ENCODE assay signal across 23 mouse cellular contexts in the genomic region with DNA sequence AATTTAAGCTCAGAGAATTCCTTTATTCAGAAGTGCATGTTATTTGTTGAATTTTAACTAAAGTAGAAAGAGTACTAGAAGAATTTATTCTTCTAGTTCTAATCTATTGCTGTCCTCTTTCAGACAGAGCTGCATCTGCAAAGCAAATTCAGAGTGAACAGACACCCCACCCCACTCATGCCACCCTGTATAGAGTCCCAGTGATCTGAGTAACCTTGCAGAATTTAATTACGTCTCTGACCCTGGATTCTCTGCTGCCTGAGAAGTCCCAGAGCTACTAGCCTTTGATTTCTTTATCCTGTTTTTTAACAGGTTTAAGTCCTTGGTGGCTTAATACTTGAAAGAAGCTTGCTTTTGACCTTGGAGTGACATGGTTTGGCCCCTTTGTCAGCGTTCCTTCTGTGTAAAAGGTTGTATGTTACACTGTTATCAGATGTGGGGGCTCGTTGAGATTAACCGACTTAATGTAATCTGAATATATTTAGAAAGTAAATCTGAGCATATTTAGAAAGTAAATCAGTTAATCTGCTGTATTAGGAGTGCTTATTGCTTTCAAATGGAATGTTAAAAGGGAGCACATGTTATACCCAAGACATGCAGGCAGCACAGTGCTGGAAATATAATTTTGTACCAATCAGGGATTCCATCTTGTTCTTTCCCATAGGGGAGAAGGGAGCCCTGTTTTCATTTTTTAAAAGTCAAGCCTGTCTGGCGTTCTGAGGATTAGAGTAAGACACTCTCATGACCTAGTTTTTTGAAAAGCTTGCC.
A peak's percentile ranks its signal among the peaks of the same experiment; 100 is the strongest.
DNase-seq lines count a peak whose midpoint lies in the region; ATAC-seq and TF ChIP-seq lines count a peak whose summit lies in the region.
"Had no signal": no experiment of that assay in that cellular context is flagged by ENCODE, and none has a peak within 500 bp of the region (broad histone marks: within the 10 kb centered on the region; RNA-seq: fewer than 3 reads in every experiment).

No protein-coding gene starts in this region.

- ATAC-seq in midbrain, embryonic 14.5 days (ENCODE audit: low FRiP score, low TSS enrichment): no peak
- ATAC-seq in midbrain, postnatal 0 days (ENCODE audit: low FRiP score): no peak
- ATAC-seq: activated CD4-positive, CD25-positive, alpha-beta regulatory T cell, adult 4 months; forebrain, embryonic 14.5 days; hindbrain, postnatal 0 days; Patski had no signal

- H3K27me3 ChIP-seq in midbrain, embryonic 14.5 days (ENCODE audit: control insufficient read depth, insufficient read depth, low read length): no peaks in the 10 kb centered on the region
- no peaks in the 10 kb centered on the region for H3K27me3 ChIP-seq in midbrain, postnatal 0 days (ENCODE audit: insufficient read depth, low read length)
- H3K27me3 ChIP-seq: embryonic facial prominence, embryonic 15.5 days; heart, embryonic 13.5 days; hindbrain, embryonic 13.5 days; Patski had no signal

- H3K27ac ChIP-seq in midbrain, embryonic 14.5 days (replicated peaks; ENCODE audit: low read depth, low read length): no peak overlapping the region
- no peak overlapping the region for H3K27ac ChIP-seq in midbrain, postnatal 0 days (ENCODE audit: low read depth, low read length)
- H3K27ac ChIP-seq: embryonic facial prominence, embryonic 15.5 days; forebrain, embryonic 10.5 days; gastrocnemius, adult 2 months; heart, embryonic 13.5 days; hindbrain, embryonic 13.5 days; hindbrain, postnatal 0 days had no signal

- TF ChIP-seq POLR2A in brain, embryonic 14.5 days (IDR thresholded peaks at IDR 0.05; ENCODE audit: borderline replicate concordance, extremely low read depth, insufficient read depth, insufficient read length, poor library complexity, severe bottlenecking): no peak

- H3K36me3 ChIP-seq in midbrain, embryonic 14.5 days (ENCODE audit: control insufficient read depth, insufficient read depth, low read length): no peaks in the 10 kb centered on the region
- H3K36me3 ChIP-seq in midbrain, postnatal 0 days (ENCODE audit: insufficient read depth, low read length): no peaks in the 10 kb centered on the region
- H3K36me3 ChIP-seq: embryonic facial prominence, embryonic 15.5 days; forebrain, embryonic 10.5 days; heart, embryonic 13.5 days; hindbrain, embryonic 13.5 days had no signal

- H3K9ac ChIP-seq in midbrain, embryonic 14.5 days (replicated peaks; ENCODE audit: low read length): no peak overlapping the region
- H3K9ac ChIP-seq in midbrain, postnatal 0 days (replicated peaks; ENCODE audit: low read length, poor library complexity, severe bottlenecking): no peak overlapping the region
- H3K9ac ChIP-seq: embryonic facial prominence, embryonic 15.5 days; heart, embryonic 13.5 days; hindbrain, embryonic 13.5 days had no signal

- intact Hi-C loops in heart, postnatal 10 days (cut with DNase I): no loop called here

- no peak overlapping the region for H3K4me3 ChIP-seq in midbrain, embryonic 14.5 days (replicated peaks; ENCODE audit: low read depth, low read length)
- no peak overlapping the region for H3K4me3 ChIP-seq in midbrain, postnatal 0 days (ENCODE audit: low read depth, low read length)
- H3K4me3 ChIP-seq: embryonic facial prominence, embryonic 15.5 days; erythroblast, embryonic 14.5 days; forebrain, embryonic 10.5 days; gastrocnemius, adult 2 months; heart, embryonic 13.5 days; hindbrain, embryonic 13.5 days had no signal

- no peak overlapping the region for H3K4me2 ChIP-seq in midbrain, embryonic 14.5 days (ENCODE audit: low read length)
- H3K4me2 ChIP-seq in midbrain, postnatal 0 days (ENCODE audit: low read depth, low read length, poor library complexity, severe bottlenecking): no peak overlapping the region
- H3K4me2 ChIP-seq: embryonic facial prominence, embryonic 15.5 days; heart, embryonic 13.5 days; hindbrain, embryonic 13.5 days had no signal

- no peaks in the 10 kb centered on the region for H3K9me3 ChIP-seq in midbrain, embryonic 14.5 days (ENCODE audit: control insufficient read depth, low read length)
- no peaks in the 10 kb centered on the region for H3K9me3 ChIP-seq in midbrain, postnatal 0 days (ENCODE audit: low read length)
- H3K9me3 ChIP-seq: embryonic facial prominence, embryonic 15.5 days; forebrain, embryonic 10.5 days; heart, embryonic 13.5 days; hindbrain, embryonic 13.5 days had no signal

- peaks cover 4% of the 10 kb centered on the region for H3K4me1 ChIP-seq in midbrain, embryonic 14.5 days (ENCODE audit: control insufficient read depth, insufficient read depth, low read length)
- no peaks in the 10 kb centered on the region for H3K4me1 ChIP-seq in midbrain, postnatal 0 days (ENCODE audit: insufficient read depth, low read length)
- H3K4me1 ChIP-seq: embryonic facial prominence, embryonic 15.5 days; heart, embryonic 13.5 days; hindbrain, embryonic 13.5 days had no signal

- WGBS in midbrain, embryonic 14.5 days: 26% methylated on average over 5 of the region's 5 CpGs
- WGBS in midbrain, postnatal 0 days: 26% methylated on average over 5 of the region's 5 CpGs

- peak; percentile 5 for DNase-seq in adrenal gland, postnatal 14 days
- no peak for DNase-seq in adrenal gland, adult 18-20 months (ENCODE audit: low spot score in 2 of 2)
- DNase-seq in midbrain, embryonic 14.5 days: peak; percentile 20
- no peak for DNase-seq in midbrain, postnatal 0 days (ENCODE audit: low spot score)
- DNase-seq in brain, embryonic 14.5 days (ENCODE audit: low read depth): peak; percentile 47
- peak; percentile 24 for DNase-seq in retina, postnatal 1 day
- DNase-seq in embryo, embryonic 11 days: no peak
- no peak for DNase-seq in heart, postnatal 10 days
- DNase-seq: adrenal gland, adult 8-10 months; cerebellum, adult 2 months; cerebellum, postnatal 10 days; gastrocnemius, adult 2 months; gastrocnemius, postnatal 25 days; heart, postnatal 4 days had no signal

- TF ChIP-seq CTCF in midbrain, postnatal 0 days (IDR thresholded peaks at IDR 0.05): no peak
- TF ChIP-seq CTCF in brain, embryonic 14.5 days (IDR thresholded peaks at IDR 0.05; ENCODE audit: borderline replicate concordance, extremely low read depth, insufficient read depth, insufficient read length): no peak

Comparison
In these comparisons a context has a peak if more than half of its experiments do, and no peak if none do; other contexts are left out.
1. DNase-seq: peak in adrenal gland, postnatal 14 days (single experiment), midbrain, embryonic 14.5 days (single experiment), brain, embryonic 14.5 days (single experiment) and retina, postnatal 1 day (single experiment); none in adrenal gland, adult 18-20 months (0 of 2), midbrain, postnatal 0 days (single experiment), embryo, embryonic 11 days (single experiment) and heart, postnatal 10 days (0 of 2).